Mouse (Mus musculus) intestine, postnatal 0 days (tissue): ENCODE data around the gene Slc35f5. TPM values are rescaled to one million over a fixed set of nuclear protein-coding genes. Genes with fewer than 3 reads are reported as not detected.

Experiments used
- ATAC-seq: fragments of 200-750 bp; cut with Nextera tagmentation; 2 replicates; pipeline ENCODE4 v1.8.0; 2017; ENCODE audit warnings: mild to moderate bottlenecking, moderate TSS enrichment, moderate library complexity
- H3K27ac ChIP-seq: fragments of 300-500 bp; sonication (generic); 2 replicates; pipeline ENCODE4 v1.5.1; 2014; ENCODE audit warnings: mild to moderate bottlenecking, low read depth, low read length, moderate library complexity
- H3K27me3 ChIP-seq: fragments of 300-500 bp; sonication (generic); replicated peaks from 2 replicates; pipeline ENCODE4 v1.6.1; 2014; ENCODE audit warnings: low read length, mixed read lengths; ENCODE audit not compliant: control insufficient read depth, insufficient read depth
- H3K36me3 ChIP-seq: fragments of 300-500 bp; sonication (generic); 2 replicates; pipeline ENCODE4 v1.6.1; 2014; ENCODE audit warnings: mild to moderate bottlenecking, moderate library complexity; ENCODE audit not compliant: control insufficient read depth, insufficient read depth
- H3K4me1 ChIP-seq: fragments of 300-500 bp; sonication (generic); replicated peaks from 2 replicates; pipeline ENCODE4 v1.6.1; 2014; ENCODE audit warnings: antibody characterized with exemption, low read length, mixed read lengths; ENCODE audit not compliant: control insufficient read depth, insufficient read depth
- H3K4me2 ChIP-seq: fragments of 300-500 bp; sonication (generic); replicated peaks from 2 replicates; pipeline ENCODE4 v1.6.1; 2014; ENCODE audit warnings: low read depth, mild to moderate bottlenecking, moderate library complexity
- H3K4me3 ChIP-seq: fragments of 300-500 bp; sonication (generic); 2 replicates; pipeline ENCODE4 v1.5.1; 2014; ENCODE audit warnings: low read depth, low read length
- H3K9ac ChIP-seq: fragments of 300-500 bp; sonication (generic); 2 replicates; pipeline ENCODE4 v1.6.1; 2014; ENCODE audit warnings: mild to moderate bottlenecking, low read depth, low read length
- H3K9me3 ChIP-seq: fragments of 300-500 bp; sonication (generic); 2 replicates; pipeline ENCODE4 v1.6.1; 2016; ENCODE audit warnings: mixed run types; ENCODE audit not compliant: control insufficient read depth
- CTCF ChIP-seq: sonication (generic); IDR thresholded peaks from 2 replicates; pipeline ENCODE4 v1.5.1; 2016; ENCODE audit warnings: low read depth, mild to moderate bottlenecking, control low read depth, antibody characterized with exemption, moderate library complexity
- WGBS: fragments of 180-500 bp; shearing (Covaris S2); extraction: QIAGEN DNeasy Blood & Tissue Kit; methylation state at CpG from one replicate; pipeline ENCODE4 v1.1.7; 2014; 5-methylcytosine and 5-hydroxymethylcytosine counted together
- polyA plus RNA-seq: library from polyadenylated mRNA; unstranded; fragments of >200 nt; fragmentation: Nextera tagmentation; extraction: Ambion mirVana; gene quantifications from 2 replicates; pipeline ENCODE4 v1.2.1, GENCODE M21; 2015

The Slc35f5 gene
- polyA plus RNA-seq = 36.2 and 37.4 TPM in 2 replicates

DNA sequence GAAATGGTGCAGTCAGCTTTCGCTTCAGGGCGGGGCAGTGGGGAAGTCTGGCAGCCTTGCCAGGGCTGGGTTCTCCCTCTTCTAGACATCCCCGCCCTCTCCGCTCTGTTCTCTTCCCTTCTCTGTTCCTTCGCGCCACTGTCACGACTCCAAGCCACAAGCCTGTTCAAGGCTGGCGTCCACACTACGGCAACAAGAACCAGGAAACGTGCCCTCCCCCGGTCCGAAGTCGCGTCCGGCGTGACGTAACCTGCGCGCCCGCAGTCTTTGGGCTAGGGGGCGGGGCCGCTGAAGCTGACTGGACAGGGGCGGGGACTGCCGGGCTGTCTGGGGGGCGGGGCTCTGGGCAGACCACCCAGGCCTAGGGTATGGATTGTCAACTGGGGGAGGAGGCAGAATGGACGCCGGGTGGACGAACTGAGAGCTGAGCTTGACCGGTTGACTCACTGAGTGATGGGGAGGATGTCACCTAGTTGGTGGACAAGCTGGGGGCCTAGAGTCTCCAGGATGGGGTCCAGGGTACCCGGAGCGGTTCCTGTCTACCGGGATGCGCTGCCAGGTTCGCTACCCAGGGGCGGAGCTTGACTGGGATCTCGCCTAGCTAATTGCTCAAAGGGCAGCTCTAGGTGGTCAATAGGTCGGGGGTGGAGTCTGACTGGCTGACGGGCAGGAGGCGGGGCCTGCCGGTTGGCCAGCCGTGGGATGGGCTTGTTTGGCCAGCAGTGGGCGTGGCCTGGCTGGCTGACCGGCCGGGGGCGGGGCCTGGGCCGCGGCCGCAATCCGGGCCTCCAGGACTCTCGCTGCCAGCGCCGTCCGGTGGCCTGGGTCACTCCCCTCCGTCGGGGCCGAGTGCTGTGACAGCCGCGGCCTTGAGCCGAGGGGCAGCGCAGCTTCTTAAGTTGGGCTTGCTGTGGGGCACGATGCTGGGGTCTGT, at the start of gene Slc35f5:
Slc35f5 (plus strand) TSS at position 337 of the 934 bp plus-strand sequence.
- Histone ChIP-seq H3K9ac (peak within 1 kb of the TSS; percentile 88), H3K27ac (peak within 1 kb of the TSS; percentile 97), H3K4me3 (peak within 1 kb of the TSS; percentile 83), H3K4me1 (peaks cover 3% of the 10 kb centered on the region; the same call in 1 of the 2 replicates), H3K4me2 (peak within 1 kb of the TSS; percentile 84), H3K27me3 (no peaks in the 10 kb centered on the region), H3K9me3 (no peaks in the 10 kb centered on the region), H3K36me3 (peaks cover 4% of the 10 kb centered on the region; the same call in 1 of the 2 replicates)
- under 1% methylated on average over 61 of the region's 61 CpGs for whole genome bisulfite sequencing
- ATAC-seq = peak; percentile 95
- TF ChIP-seq CTCF = peak; percentile 42; the same call in 1 of the 2 replicates

GRCm38 (mm10) chr1:125514706-125515105, 45.7 kb upstream of the Slc35f5 start:
- WGBS = 75% methylated on average over 5 of the region's 5 CpGs
- H3K9me3 ChIP-seq = no peaks in the 10 kb centered on the region
- H3K4me3 ChIP-seq = no peak overlapping the region
- H3K27ac ChIP-seq = no peak overlapping the region
- ATAC-seq = no peak
- 0 out of 2 replicates have a peak, but pooled peaks cover 4% of the 10 kb centered on the region for H3K4me1 ChIP-seq
- no peaks in the 10 kb centered on the region for H3K27me3 ChIP-seq
- no peak overlapping the region for H3K4me2 ChIP-seq
- TF ChIP-seq CTCF = no peak
- no peaks in the 10 kb centered on the region for H3K36me3 ChIP-seq
- H3K9ac ChIP-seq = no peak overlapping the region

- no peak for ATAC-seq
- Histone ChIP-seq H3K36me3 (no peaks in the 10 kb centered on the region), H3K4me3 (no peak overlapping the region), H3K27ac (no peak overlapping the region), H3K9ac (no peak overlapping the region), H3K9me3 (no peaks in the 10 kb centered on the region), H3K4me1 (0 out of 2 replicates have a peak, but pooled peaks cover 5% of the 10 kb centered on the region), H3K4me2 (no peak overlapping the region), H3K27me3 (no peaks in the 10 kb centered on the region)
- WGBS = 60% methylated on average over 7 of the region's 7 CpGs
- TF ChIP-seq CTCF = peak; percentile 37; the same call in 1 of the 2 replicates
Observed at GRCm38 (mm10) chr1:125516910-125517659, 43.3 kb upstream of the Slc35f5 start.

DNA sequence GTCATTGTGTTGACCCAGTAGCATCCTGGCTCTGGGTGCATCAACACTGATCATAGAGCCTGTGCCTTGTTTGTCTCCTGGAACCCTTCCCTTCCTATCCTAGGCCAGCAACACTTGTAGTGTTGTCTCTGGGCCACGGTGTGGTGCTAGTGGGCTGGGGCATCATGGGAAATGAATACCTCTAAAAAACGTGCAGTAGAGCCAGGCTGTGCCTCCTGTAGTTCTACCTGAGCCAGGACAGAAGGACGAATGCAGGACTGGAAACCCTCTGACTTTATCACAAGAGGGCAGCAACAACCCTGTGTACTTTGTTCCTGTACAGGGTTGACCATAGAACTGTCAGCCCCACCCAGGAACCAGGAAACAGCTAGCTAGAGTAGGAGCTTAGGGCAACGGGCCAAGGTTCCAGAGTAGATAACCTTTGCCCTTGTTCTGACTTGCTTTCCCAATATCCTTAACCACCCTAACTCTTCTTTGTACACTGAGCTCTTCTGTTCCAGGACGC, 41.2 kb upstream of the Slc35f5 start:
- Histone ChIP-seq H3K27me3 (no peaks in the 10 kb centered on the region), H3K4me2 (no peak overlapping the region), H3K36me3 (no peaks in the 10 kb centered on the region), H3K9me3 (no peaks in the 10 kb centered on the region), H3K27ac (0 out of 2 replicates have a peak overlapping the region, but pooled peaks have one; percentile 4), H3K9ac (no peak overlapping the region), H3K4me3 (no peak overlapping the region), H3K4me1 (0 out of 2 replicates have a peak, but pooled peaks cover 5% of the 10 kb centered on the region)
- TF ChIP-seq CTCF = peak; percentile 95
- ATAC-seq = peak; percentile 98
- WGBS = 18% methylated on average over 5 of the region's 5 CpGs

GRCm38 (mm10) chr1:125525965-125526665, 34.3 kb upstream of the Slc35f5 start:
- WGBS = 24% methylated on average over 7 of the region's 7 CpGs
- Histone ChIP-seq H3K27ac (peak overlapping the region; percentile 47; the same call in 1 of the 2 replicates), H3K27me3 (no peaks in the 10 kb centered on the region), H3K4me2 (0 out of 2 replicates have a peak overlapping the region, but pooled peaks have one; percentile 1), H3K9ac (no peak overlapping the region), H3K9me3 (no peaks in the 10 kb centered on the region), H3K36me3 (no peaks in the 10 kb centered on the region), H3K4me1 (peaks cover 3% of the 10 kb centered on the region), H3K4me3 (no peak overlapping the region)
- peak; percentile 66 for ATAC-seq
- TF ChIP-seq CTCF = no peak
